Mouse (Mus musculus): ENCODE measurements around the gene Sdhc. TPM values are rescaled to one million over a fixed set of nuclear protein-coding genes. Genes with fewer than 3 reads are reported as not detected.
A peak's percentile ranks its signal among the peaks of the same experiment; 100 is the strongest.

Sdhc gene
- polyA plus RNA-seq, 1 experiment from 2014 or later: 425 TPM

GRCm38 (mm10) chr1:171111781-171112575 is 38.4 kb downstream of the Sdhc start:
- ATAC-seq (ENCODE audit: insufficient number of reproducible peaks, low FRiP score): no peak
- WGBS: 2% methylated on average over 15 of the region's 15 CpGs

GRCm38 (mm10) chr1:171111020-171111780 is 39.2 kb downstream of the Sdhc start:
- WGBS: under 1% methylated on average over 38 of the region's 38 CpGs
- H3K27ac ChIP-seq (ENCODE audit: poor library complexity, severe bottlenecking): peak overlapping the region; percentile 73
- peak overlapping the region; percentile 65 for H3K4me3 ChIP-seq
- ATAC-seq (ENCODE audit: insufficient number of reproducible peaks, low FRiP score): peak; percentile 89
- no peaks in the 10 kb centered on the region for H3K36me3 ChIP-seq
- no peaks in the 10 kb centered on the region for H3K27me3 ChIP-seq (replicated peaks)
- peak overlapping the region; percentile 74 for H3K4me2 ChIP-seq
- H3K4me1 ChIP-seq (replicated peaks): peaks cover 3% of the 10 kb centered on the region; the same call in 1 of the 2 replicates
- H3K9ac ChIP-seq: peak overlapping the region; percentile 71
- H3K9me3 ChIP-seq (replicated peaks): no peaks in the 10 kb centered on the region

More at GRCm38 (mm10) chr1:171111781-171112575, 38.4 kb downstream of the Sdhc start:
- H3K9ac ChIP-seq: peak overlapping the region; percentile 71
- no peaks in the 10 kb centered on the region for H3K27me3 ChIP-seq (replicated peaks)
- H3K4me2 ChIP-seq: peak overlapping the region; percentile 74
- peak overlapping the region; percentile 73 for H3K27ac ChIP-seq (ENCODE audit: poor library complexity, severe bottlenecking)
- H3K36me3 ChIP-seq: no peaks in the 10 kb centered on the region
- peaks cover 3% of the 10 kb centered on the region; the same call in 1 of the 2 replicates for H3K4me1 ChIP-seq (replicated peaks)
- H3K9me3 ChIP-seq (replicated peaks): no peaks in the 10 kb centered on the region
- H3K4me3 ChIP-seq: peak overlapping the region; percentile 65

- no peaks in the 10 kb centered on the region for H3K27me3 ChIP-seq (replicated peaks)
- no peak for ATAC-seq (ENCODE audit: insufficient number of reproducible peaks, low FRiP score)
- H3K4me1 ChIP-seq (replicated peaks): peaks cover 3% of the 10 kb centered on the region; the same call in 1 of the 2 replicates
- H3K9me3 ChIP-seq (replicated peaks): no peaks in the 10 kb centered on the region
- H3K9ac ChIP-seq: peak overlapping the region; percentile 71
- 13% methylated on average over 15 of the region's 15 CpGs for WGBS
- H3K4me2 ChIP-seq: peak overlapping the region; percentile 74
- H3K36me3 ChIP-seq: no peaks in the 10 kb centered on the region
- peak overlapping the region; percentile 65 for H3K4me3 ChIP-seq
- H3K27ac ChIP-seq (ENCODE audit: poor library complexity, severe bottlenecking): peak overlapping the region; percentile 28; the same call in 1 of the 2 replicates
Observed at GRCm38 (mm10) chr1:171110659-171111019, 39.8 kb downstream of the Sdhc start.

DNA sequence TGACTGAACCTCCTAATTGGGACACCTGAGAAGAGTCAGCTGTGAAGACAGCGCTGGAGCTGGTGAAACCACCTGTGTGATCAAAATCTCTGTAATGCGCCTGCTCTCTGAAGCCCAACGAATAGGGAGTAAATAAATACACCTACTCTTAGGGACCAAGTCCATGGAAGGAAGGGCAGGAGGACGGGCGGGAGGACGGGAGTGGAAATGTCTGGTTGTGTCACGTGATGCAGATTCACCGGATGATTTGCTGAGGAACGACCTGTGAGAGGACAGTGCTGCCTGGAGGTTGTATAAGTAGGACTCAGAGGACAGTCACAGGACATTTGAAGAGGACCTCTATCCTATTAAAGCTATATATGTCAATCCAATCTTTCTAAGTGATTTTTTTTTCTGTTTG is 40.8 kb downstream of the Sdhc start:
- H3K4me1 ChIP-seq (replicated peaks): peaks cover 3% of the 10 kb centered on the region; the same call in 1 of the 2 replicates
- WGBS: 32% methylated on average over 9 of the region's 9 CpGs
- ATAC-seq (ENCODE audit: insufficient number of reproducible peaks, low FRiP score): no peak
- H3K27me3 ChIP-seq (replicated peaks): no peaks in the 10 kb centered on the region
- no peak overlapping the region for H3K9ac ChIP-seq
- H3K36me3 ChIP-seq: no peaks in the 10 kb centered on the region
- no peak overlapping the region for H3K27ac ChIP-seq (ENCODE audit: poor library complexity, severe bottlenecking)
- H3K4me3 ChIP-seq: no peak overlapping the region
- H3K4me2 ChIP-seq: 0 out of 2 replicates have a peak overlapping the region, but pooled peaks have one; percentile 74
- H3K9me3 ChIP-seq (replicated peaks): no peaks in the 10 kb centered on the region

- Histone ChIP-seq H3K4me3 (no peak overlapping the region), H3K36me3 (no peaks in the 10 kb centered on the region), H3K9me3 (replicated peaks) (no peaks in the 10 kb centered on the region), H3K4me2 (no peak overlapping the region), H3K9ac (no peak overlapping the region), H3K27me3 (replicated peaks) (no peaks in the 10 kb centered on the region), H3K4me1 (replicated peaks) (no peaks in the 10 kb centered on the region), H3K27ac (ENCODE audit: poor library complexity, severe bottlenecking) (no peak overlapping the region)
- no peak for ATAC-seq (ENCODE audit: insufficient number of reproducible peaks, low FRiP score)
- whole genome bisulfite sequencing: 77% methylated on average over 6 of the region's 6 CpGs
Observed at GRCm38 (mm10) chr1:171105226-171105625, 45.2 kb downstream of the Sdhc start.

- H3K4me1 ChIP-seq (replicated peaks): no peaks in the 10 kb centered on the region
- H3K9me3 ChIP-seq (replicated peaks): no peaks in the 10 kb centered on the region
- no peak overlapping the region for H3K27ac ChIP-seq (ENCODE audit: poor library complexity, severe bottlenecking)
- peak overlapping the region; percentile 72 for H3K4me3 ChIP-seq
- 10% methylated on average over 10 of the region's 10 CpGs for WGBS
- peak overlapping the region; percentile 72 for H3K4me2 ChIP-seq
- H3K27me3 ChIP-seq (replicated peaks): no peaks in the 10 kb centered on the region
- H3K9ac ChIP-seq: peak overlapping the region; percentile 1; the same call in 1 of the 2 replicates
- no peak; the same call in 1 of the 2 replicates for ATAC-seq (ENCODE audit: insufficient number of reproducible peaks, low FRiP score)
- H3K36me3 ChIP-seq: no peaks in the 10 kb centered on the region
Observed at GRCm38 (mm10) chr1:171103179-171103840, 47.1 kb downstream of the Sdhc start.

GRCm38 (mm10) chr1:171102547-171103177 is 47.7 kb downstream of the Sdhc start:
- no peaks in the 10 kb centered on the region for H3K9me3 ChIP-seq (replicated peaks)
- ATAC-seq (ENCODE audit: insufficient number of reproducible peaks, low FRiP score): peak; percentile 90
- no peaks in the 10 kb centered on the region for H3K36me3 ChIP-seq
- no peaks in the 10 kb centered on the region for H3K27me3 ChIP-seq (replicated peaks)
- H3K4me3 ChIP-seq: peak overlapping the region; percentile 72
- H3K9ac ChIP-seq: peak overlapping the region; percentile 80
- peak overlapping the region; percentile 72 for H3K4me2 ChIP-seq
- peaks cover 2% of the 10 kb centered on the region; the same call in 1 of the 2 replicates for H3K4me1 ChIP-seq (replicated peaks)
- under 1% methylated on average over 35 of the region's 35 CpGs for WGBS
- no peak overlapping the region for H3K27ac ChIP-seq (ENCODE audit: poor library complexity, severe bottlenecking)

DNA sequence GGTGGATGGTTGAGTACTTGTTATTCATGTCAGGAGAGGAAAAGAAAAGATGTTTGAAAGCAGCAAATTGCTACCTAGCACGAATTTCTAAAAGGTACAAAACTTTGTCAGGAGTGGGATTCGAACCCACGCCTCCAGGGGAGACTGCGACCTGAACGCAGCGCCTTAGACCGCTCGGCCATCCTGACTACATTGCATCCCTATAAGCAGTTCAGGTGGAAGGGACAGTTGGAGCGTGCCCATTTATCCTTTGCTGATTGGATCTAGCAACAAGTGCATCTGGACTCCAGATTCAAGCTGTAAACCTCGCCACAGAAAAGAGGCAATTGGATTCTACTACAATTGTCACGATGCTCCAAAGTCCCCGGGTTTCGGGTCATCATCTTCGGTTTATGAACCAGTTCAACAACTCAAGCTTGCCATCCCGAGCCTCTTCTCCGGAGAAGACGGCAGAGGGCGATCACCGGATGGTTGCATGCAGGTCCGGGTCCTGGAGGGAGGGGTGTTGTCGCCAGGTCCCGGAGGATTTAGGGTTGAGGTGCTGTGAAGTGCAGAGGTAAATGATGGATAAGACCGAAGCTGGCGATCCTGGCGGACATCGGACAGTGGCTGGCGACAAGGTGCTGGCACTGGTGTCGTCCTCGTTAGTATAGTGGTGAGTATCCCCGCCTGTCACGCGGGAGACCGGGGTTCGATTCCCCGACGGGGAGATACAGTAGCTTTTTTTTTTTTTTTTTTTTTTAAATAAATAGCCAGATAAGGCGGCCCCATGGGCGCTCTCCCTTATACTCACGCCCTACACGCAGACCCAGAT is 48.5 kb downstream of the Sdhc start:
- ATAC-seq (ENCODE audit: insufficient number of reproducible peaks, low FRiP score): peak; percentile 87

GRCm38 (mm10) chr1:171101033-171101432 is 49.4 kb downstream of the Sdhc start:
- H3K9ac ChIP-seq: no peak overlapping the region
- 43% methylated on average over 2 of the region's 2 CpGs for WGBS

More for the DNA sequence above, 48.5 kb downstream of the Sdhc start:
- H3K4me3 ChIP-seq: peak overlapping the region; percentile 72
- WGBS: under 1% methylated on average over 40 of the region's 40 CpGs
- no peaks in the 10 kb centered on the region for H3K9me3 ChIP-seq (replicated peaks)
- peak overlapping the region; percentile 72 for H3K4me2 ChIP-seq
- H3K27ac ChIP-seq (ENCODE audit: poor library complexity, severe bottlenecking): no peak overlapping the region
- peaks cover 7% of the 10 kb centered on the region for H3K4me1 ChIP-seq (replicated peaks)
- H3K36me3 ChIP-seq: no peaks in the 10 kb centered on the region
- H3K9ac ChIP-seq: peak overlapping the region; percentile 80
- H3K27me3 ChIP-seq (replicated peaks): no peaks in the 10 kb centered on the region

DNA sequence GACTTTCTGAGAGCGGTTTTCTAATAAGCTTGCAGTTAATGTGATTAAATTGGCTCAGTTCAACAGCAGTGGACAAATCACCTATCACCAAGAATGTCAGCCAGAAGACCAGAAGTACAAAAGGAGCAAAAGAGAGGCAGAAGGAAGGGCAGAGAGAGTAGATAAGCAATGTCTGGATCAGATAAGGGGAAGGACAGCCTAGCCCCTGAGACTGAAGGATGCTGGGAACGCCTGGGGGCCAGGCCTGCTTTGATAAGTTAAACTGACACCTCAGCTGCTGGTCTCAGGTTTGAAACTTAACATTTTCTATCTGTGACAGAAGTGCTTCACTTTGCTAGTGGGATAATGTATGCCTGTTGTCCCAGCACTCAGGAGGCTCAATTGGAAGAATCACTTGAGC is 52.8 kb downstream of the Sdhc start:
- ATAC-seq (ENCODE audit: insufficient number of reproducible peaks, low FRiP score): no peak
- WGBS: 25% methylated on average over 2 of the region's 2 CpGs
- Histone ChIP-seq H3K4me1 (replicated peaks) (peaks cover 19% of the 10 kb centered on the region), H3K9me3 (replicated peaks) (no peaks in the 10 kb centered on the region), H3K4me2 (no peak overlapping the region), H3K36me3 (no peaks in the 10 kb centered on the region), H3K4me3 (no peak overlapping the region), H3K9ac (no peak overlapping the region), H3K27ac (ENCODE audit: poor library complexity, severe bottlenecking) (no peak overlapping the region), H3K27me3 (replicated peaks) (no peaks in the 10 kb centered on the region)

More at GRCm38 (mm10) chr1:171101033-171101432, 49.4 kb downstream of the Sdhc start:
- Histone ChIP-seq H3K4me2 (0 out of 2 replicates have a peak overlapping the region, but pooled peaks have one; percentile 21), H3K27me3 (replicated peaks) (no peaks in the 10 kb centered on the region), H3K4me1 (replicated peaks) (peaks cover 17% of the 10 kb centered on the region), H3K27ac (ENCODE audit: poor library complexity, severe bottlenecking) (no peak overlapping the region), H3K4me3 (no peak overlapping the region), H3K9me3 (replicated peaks) (no peaks in the 10 kb centered on the region), H3K36me3 (no peaks in the 10 kb centered on the region)
- ATAC-seq (ENCODE audit: insufficient number of reproducible peaks, low FRiP score): no peak
